Mouse (Mus musculus): ENCODE measurements at regions not wholly inside any gene's neighbourhood (a gene's known extent, or its start where the extent isn't known, plus 50 kb on each side); places are given as distances from the start of the nearest gene placed in this dataset.

GRCm38 (mm10) chr9:43461131-43461530, 150.5 kb downstream of the Trim29 start:
- TF ChIP-seq POLR2A (IDR thresholded peaks at IDR 0.05; ENCODE audit: insufficient read depth, low read length) (no peak), CTCF (IDR thresholded peaks at IDR 0.05; ENCODE audit: low read depth, low read length) (no peak), EP300 (IDR thresholded peaks at IDR 0.05; ENCODE audit: insufficient read depth, low read depth, low read length) (no peak)
